Mouse (Mus musculus): ENCODE data around the gene Wfikkn1.

GRCm38 (mm10) chr17:25881691-25882090 is 1.0 kb upstream of the Wfikkn1 start:
- no peak for TF ChIP-seq POLR2A (IDR thresholded peaks at IDR 0.05; ENCODE audit: insufficient read length, low read depth)
- TF ChIP-seq POLR2AphosphoS2 (IDR thresholded peaks at IDR 0.05; ENCODE audit: insufficient read length, low read depth): no peak
- TF ChIP-seq REST (IDR thresholded peaks at IDR 0.05; ENCODE audit: insufficient read depth, insufficient read length): no peak
- TF ChIP-seq MAX (IDR thresholded peaks at IDR 0.05; ENCODE audit: low read depth): no peak
- no peak for TF ChIP-seq USF1 (IDR thresholded peaks at IDR 0.05; ENCODE audit: low read depth)
- TF ChIP-seq CEBPB (IDR thresholded peaks at IDR 0.05; ENCODE audit: insufficient read depth, poor library complexity, severe bottlenecking): no peak
- no peak for TF ChIP-seq TCF12 (IDR thresholded peaks at IDR 0.05; ENCODE audit: insufficient read depth, poor library complexity, severe bottlenecking)
- TF ChIP-seq E2F4 (IDR thresholded peaks at IDR 0.05; ENCODE audit: insufficient read depth): no peak
- no peak for TF ChIP-seq MYOG (IDR thresholded peaks at IDR 0.05; ENCODE audit: control insufficient read depth in 1 of 3, insufficient read depth in 1 of 3, insufficient read length in 2 of 3, low read depth in 2 of 3)

All from myocyte (in vitro differentiated cells).